Mouse (Mus musculus) c-Kit-positive CD71-negative TER-119-negative erythroid progenitor cells, embryonic 14.5 days (primary cell): ENCODE measurements around the gene Tacr2.

ENCODE experiments used
- DNase-seq: peaks from one replicate; pipeline ENCODE4 v3.0.0-alpha.2; 2013; ENCODE audit warnings: low read depth

Gene Tacr2

DNA sequence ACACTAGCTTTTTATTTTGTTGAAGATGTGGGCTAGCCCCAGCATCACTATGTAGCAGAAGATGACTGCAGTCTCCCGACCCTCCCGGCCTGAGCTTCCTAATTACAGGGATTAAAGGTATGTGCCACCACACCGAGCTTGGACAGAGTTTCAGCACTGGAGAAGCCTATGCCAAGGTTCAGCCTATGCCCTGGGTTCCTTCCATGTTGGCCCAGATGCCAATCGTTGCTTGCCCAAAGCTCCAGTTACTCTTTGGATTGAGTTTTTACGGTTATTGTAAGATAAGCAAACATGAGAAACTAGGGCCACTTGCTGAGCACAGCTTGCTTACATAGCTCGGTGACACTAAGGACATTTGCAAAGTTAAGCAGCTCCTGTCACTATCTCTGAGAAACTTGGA lies 52.9 kb downstream of the Tacr2 start:
- no peak for DNase-seq

- DNase-seq, result no peak
Measured at GRCm38 (mm10) chr10:62306483-62306882, 54.2 kb downstream of the Tacr2 start.

DNA sequence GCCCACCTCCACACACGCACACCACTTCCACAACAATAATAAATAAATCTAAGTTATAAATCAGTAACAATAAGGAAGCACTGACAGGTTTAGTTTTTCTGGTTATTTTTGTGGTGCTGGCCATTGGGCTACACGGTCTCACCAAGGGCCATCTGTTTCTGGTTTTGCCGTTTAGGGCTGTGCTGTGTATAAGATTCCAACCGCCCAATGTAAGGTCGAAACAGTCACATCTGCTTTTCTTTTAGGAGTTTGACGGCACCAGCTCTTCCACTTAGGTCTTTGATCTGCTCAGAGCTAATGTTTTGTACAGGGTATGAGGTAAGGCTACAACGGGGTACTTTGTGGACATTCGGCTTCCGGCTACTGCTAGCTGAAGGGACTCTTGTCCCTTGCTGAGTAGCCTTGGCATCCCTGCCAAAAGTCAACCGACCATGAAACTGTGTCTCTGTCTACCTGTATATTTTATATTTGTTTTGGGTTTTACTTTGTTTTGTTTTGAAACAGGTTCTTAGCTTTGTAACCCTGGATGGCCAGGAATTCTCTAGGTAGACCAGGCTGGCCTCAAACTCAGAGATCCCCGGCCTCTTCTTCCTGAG lies 56.8 kb downstream of the Tacr2 start:
- no peak for DNase-seq

- DNase-seq, result no peak
Measured at GRCm38 (mm10) chr10:62309593-62309992, 57.4 kb downstream of the Tacr2 start.

GRCm38 (mm10) chr10:62310259-62311039 lies 58.2 kb downstream of the Tacr2 start:
- no peak for DNase-seq

DNA sequence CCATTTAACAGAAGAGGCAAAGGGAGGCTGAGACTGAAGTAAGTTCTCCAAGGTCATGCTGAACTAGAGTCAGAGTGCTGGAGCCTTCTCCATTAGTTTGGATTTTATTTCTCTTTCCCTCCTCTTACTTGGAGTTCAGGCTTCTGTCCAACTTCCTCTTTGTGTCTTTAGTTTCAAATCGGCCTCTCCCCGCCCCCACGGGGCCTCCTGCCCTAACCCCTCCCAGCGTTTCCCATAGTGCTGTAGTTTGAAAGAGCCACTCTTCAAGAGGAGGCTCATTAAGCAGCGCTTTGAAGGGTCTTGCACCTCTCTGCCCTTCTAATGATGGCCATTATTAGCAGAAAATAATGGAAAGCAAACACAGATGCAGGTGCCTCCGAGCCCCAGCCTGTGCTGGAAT lies 59.2 kb downstream of the Tacr2 start:
- peak; percentile 62 for DNase-seq

- no peak for DNase-seq
Measured at GRCm38 (mm10) chr10:62313140-62313539, 60.9 kb downstream of the Tacr2 start.

DNA sequence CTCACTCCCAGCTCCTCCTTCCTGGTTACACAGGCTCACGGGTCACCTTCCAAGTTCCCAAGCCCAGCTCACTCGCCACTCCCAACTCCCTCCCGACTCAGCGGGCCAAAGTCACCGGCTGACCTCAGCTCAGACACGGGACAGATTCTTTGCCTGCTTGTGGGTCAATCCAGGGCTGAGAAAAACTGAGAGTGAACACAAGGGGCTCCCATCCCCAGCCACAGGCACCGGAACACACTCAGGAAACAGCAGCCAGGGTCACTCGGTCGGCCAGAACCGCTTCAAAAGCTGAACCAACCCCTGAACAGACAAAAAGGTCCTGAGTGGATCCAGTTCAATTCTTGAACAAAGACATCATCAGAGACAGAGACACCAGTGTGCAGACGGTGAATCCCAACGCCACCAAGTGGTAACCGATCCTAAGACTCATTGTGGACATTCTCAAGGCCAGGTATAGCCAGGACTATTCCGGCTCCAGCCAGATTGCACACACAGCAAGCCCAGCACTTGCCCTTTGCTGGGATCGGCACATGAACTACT lies 61.7 kb downstream of the Tacr2 start:
- DNase-seq, result no peak
